Mouse (Mus musculus): ENCODE measurements at regions not wholly inside any gene's neighbourhood (a gene's known extent, or its start where the extent isn't known, plus 50 kb on each side); places are given as distances from the start of the nearest gene placed in this dataset.
"Not testable (repeated sequence)": the region's sequence is repeated elsewhere in the genome, so short reads cannot be mapped to it uniquely, and the experiment has no call there.

GRCm38 (mm10) chr16:30797973-30798471 lies 198.5 kb downstream of the Fam43a start:
- no peak for DNase-seq (ENCODE audit: low read depth, low spot score)

DNA sequence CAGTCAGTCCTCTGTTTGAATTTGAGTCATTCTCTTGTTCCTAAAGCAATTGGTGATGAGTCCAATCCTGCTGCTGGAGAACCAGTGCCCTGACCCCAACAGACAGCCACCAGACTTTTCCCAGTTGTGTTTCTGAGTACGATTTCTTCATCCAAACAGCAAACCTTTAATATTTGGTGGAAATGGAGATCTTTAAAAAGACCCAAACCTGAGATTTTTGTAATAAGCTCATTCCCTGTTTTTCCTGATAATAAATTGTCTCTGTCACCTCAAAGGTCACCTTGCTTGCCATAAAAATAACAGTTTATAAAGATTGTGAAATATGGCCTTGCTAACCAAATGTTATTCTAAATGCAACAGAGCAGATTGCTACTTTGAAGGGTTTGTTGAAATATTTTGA lies 199.0 kb downstream of the Fam43a start:
- DNase-seq (ENCODE audit: low read depth, low spot score) = no peak

GRCm38 (mm10) chr16:30799699-30800483 lies 200.4 kb downstream of the Fam43a start:
- DNase-seq (ENCODE audit: low read depth, low spot score) = no peak

DNA sequence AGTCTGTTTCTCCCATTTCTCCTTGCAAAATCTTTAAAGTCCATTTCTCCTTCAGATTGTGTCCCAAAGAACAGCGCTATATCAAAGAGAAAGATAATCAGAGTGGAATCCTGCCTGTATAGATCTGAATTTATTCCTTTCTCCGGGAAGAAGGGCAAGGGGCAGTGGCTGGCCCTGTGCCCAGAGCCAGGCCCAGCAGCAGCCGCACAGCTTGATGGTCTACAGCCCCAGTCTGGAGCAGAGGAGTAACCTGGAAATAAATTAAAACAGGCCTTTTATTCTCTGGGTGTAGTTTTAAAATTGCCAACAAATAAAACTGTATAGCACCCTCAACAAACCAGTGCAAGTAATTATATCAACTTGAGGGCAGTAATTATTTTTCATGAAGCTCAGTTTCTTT lies 204.5 kb downstream of the Fam43a start:
- DNase-seq (ENCODE audit: low read depth, low spot score) = no peak

GRCm38 (mm10) chr16:30806206-30806605 lies 206.7 kb downstream of the Fam43a start:
- DNase-seq (ENCODE audit: low read depth, low spot score) = not testable (repeated sequence)

- DNase-seq (ENCODE audit: low read depth, low spot score) = no peak
These were observed 219.1 kb downstream of the Fam43a start for GRCm38 (mm10) chr16:30818541-30819120.

DNA sequence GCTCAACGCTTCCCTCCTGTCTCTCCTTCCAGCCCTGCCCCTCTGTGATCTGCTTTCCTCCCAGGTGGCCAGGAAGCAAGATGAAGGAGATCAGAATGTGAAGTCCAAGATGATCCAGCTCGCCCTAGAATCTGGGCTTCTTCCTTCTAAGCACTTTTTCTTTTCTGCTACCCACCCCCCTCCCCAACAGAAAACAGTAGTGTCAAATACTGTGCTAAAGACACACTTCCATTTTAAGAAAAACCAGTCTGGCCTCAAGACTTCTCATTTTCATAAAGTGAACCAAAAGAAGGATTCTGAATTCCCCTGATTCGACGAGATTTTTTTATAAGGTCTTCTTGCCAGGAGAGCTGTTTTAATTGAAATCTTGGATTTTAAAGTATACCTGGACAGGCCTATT lies 219.8 kb downstream of the Fam43a start:
- no peak for DNase-seq (ENCODE audit: low read depth, low spot score)

DNA sequence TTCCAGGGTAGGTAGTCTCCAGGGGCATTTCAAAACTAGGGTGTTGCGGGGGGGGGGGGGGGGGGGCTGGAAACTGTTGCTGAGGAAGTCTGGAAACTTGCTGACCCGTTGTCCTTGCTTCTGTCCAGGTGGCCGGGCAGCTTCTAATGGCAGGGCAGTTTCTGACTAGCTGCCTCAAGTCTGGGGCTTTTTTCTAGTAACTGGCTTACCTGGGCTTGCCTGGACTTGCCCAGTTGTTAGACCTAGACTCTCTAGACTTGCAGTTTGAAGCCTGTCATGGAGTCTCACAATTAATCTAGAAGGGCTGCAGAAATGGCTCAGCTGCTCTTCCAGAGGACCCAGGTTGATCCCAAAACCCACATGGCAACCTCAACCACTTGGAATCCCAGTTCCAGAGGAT lies 220.7 kb downstream of the Fam43a start:
- DNase-seq (ENCODE audit: low read depth, low spot score) = no peak

- DNase-seq (ENCODE audit: low read depth, low spot score) = no peak
These were observed 221.2 kb downstream of the Fam43a start for GRCm38 (mm10) chr16:30820761-30821160.

GRCm38 (mm10) chr16:30821191-30821910 lies 221.8 kb downstream of the Fam43a start:
- no peak for DNase-seq (ENCODE audit: low read depth, low spot score)

DNA sequence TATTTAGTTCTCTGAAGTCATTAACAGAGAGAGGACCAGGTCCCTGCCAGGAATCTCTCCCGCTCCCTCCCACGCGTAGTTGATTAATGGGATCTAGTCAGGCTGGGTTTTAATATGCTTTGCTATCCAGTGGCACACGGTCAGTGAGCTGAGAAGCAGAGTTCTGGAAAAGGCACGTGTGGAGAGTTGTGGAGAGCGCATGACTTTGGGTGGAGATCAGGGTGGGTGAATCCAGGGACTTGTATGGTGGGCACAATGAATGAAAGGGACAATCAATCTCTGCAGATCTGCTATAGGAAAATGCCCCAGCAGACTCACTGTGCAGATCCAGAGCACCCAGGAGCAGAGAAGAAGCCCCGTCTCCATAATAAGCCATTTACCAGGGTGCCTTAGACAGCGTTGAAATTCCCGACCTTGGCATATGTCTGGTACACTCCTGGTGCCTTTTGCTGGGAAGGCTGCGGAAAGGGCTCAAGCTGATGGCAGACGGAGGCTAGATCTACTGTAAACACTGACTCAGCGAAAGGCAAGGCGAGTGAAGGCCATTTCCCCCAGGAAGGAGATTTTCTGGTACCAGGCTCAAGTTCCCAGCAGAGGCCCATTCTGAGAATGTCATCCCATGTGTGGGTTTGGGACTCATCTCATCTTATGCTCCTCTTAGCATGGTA lies 222.5 kb downstream of the Fam43a start:
- DNase-seq (ENCODE audit: low read depth, low spot score) = no peak

GRCm38 (mm10) chr16:30826128-30826527 lies 226.6 kb downstream of the Fam43a start:
- no peak for DNase-seq (ENCODE audit: low read depth, low spot score)

DNA sequence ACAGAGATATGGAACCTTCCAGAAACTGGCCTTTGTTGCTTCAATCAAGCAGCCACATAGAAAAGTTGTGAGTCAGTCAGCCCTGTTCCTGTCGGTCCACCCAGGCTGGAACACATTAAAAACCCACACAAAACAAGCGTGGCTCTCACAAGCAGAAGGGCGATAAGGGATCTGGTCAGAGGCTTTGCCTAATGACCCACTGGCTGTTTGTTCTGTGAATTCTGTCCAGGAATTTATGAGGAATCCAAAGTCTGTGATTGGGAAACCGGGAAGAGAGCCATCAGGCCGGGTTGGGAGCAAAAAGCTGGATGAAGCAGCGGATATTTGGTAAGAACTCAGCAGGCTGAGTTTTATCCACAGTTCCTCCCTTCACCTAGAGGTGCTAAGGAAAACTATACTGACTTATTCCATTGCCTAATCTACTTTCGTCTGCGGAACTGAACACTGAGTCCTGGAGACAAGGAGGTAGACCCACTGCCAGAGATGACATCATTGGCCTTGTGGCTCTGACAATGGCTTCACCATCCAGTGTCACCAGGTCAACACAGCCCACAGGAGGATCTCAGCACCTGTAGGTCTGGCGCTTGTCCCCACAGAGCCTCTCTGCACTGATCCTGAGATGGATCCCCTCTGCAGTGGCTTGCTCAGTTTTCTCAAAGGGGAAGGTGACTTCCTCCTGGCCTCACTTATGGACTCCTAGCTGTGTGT lies 228.5 kb downstream of the Fam43a start:
- DNase-seq (ENCODE audit: low read depth, low spot score) = no peak

GRCm38 (mm10) chr16:30834561-30834960 lies 235.0 kb downstream of the Fam43a start:
- no peak for DNase-seq (ENCODE audit: low read depth, low spot score)

GRCm38 (mm10) chr16:30835678-30836077 lies 236.2 kb downstream of the Fam43a start:
- DNase-seq (ENCODE audit: low read depth, low spot score) = no peak

DNA sequence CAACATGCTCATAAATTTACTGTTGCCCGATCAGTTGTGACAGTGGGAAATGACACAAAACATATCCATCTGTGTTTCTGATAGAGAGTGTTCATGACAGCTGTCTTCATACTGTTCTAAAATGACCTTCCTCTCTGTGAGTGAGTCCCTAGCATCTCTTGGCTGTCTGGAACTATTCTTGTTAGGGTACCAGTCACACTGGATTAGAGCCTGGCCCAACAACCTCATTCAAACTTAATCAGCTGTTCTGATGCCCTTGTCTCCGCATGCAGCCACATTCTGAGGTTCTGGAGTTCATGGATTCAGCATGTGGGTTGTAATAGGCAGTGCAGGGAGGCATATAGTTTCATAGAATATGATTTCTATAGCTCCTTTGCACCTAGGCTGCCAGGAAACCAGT lies 238.4 kb downstream of the Xxylt1 start:
- no peak for DNase-seq (ENCODE audit: low read depth, low spot score)

- no peak for DNase-seq (ENCODE audit: low read depth, low spot score)
These were observed 228.6 kb downstream of the Xxylt1 start for GRCm38 (mm10) chr16:30852595-30852994.

DNA sequence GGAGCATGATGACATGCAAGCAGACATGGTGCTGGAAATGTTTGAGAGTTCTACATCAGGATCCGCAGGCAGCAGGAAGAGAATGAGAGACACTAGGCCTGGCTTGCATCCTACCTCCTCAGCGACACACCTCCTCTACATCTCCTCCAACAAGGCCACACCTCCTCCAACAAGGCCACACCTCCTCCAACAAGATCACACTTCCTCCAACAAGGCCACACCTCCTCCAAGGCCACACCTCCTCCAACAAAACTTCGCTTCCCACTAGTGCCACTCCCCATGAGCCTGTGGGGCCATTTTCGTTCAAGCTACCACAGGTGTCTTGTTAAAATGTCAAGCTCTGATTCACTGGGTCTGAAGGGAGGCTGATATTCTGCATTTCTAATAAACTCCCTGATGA lies 226.5 kb downstream of the Xxylt1 start:
- DNase-seq (ENCODE audit: low read depth, low spot score) = no peak

- no peak for DNase-seq (ENCODE audit: low read depth, low spot score)
These were observed 223.6 kb downstream of the Xxylt1 start for GRCm38 (mm10) chr16:30857656-30858055.

DNA sequence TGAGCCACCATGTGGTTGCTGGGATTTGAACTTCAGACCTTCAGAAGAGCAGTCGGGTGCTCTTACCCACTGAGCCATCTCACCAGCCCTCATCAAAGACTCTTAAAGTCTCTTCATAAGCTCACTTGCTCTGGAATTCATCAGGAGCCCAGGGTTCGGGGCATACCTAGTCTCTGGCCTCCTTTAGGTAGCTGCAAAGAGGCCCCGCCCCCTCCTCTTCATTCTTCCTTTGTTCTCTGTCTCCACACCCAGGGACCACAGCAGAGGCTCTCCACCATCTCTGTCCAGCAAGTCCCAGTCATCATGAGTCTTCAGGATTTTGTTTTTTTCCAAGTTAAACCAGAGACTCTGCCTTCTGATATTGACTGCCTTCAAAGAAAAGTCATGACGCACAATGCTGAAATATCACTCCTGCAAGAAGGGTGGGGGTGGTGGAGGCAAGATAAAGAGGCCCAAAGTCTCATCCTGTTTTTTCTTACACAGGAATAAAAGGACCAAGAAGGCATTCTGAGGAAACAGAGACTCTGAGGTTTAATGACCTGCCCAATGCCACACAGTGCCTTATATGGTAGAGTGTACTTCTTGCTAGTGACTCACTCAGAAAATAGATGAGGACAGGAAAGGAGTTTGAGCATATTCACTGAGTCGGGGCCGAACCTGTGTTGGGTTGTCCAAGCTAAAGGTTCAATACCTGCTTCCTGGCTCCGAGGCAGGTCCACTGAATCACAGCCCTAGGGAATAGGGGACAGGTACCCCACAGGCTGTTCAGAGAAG lies 211.9 kb downstream of the Xxylt1 start:
- DNase-seq (ENCODE audit: low read depth, low spot score) = no peak

GRCm38 (mm10) chr16:30870110-30870509 lies 211.1 kb downstream of the Xxylt1 start:
- DNase-seq (ENCODE audit: low read depth, low spot score) = no peak
